Mouse (Mus musculus) ES-Bruce4 (cell line): ENCODE measurements at regions not wholly inside any gene's neighbourhood (a gene's known extent, or its start where the extent isn't known, plus 50 kb on each side); places are given as distances from the start of the nearest gene placed in this dataset.

Experiments used
- CTCF ChIP-seq: IDR thresholded peaks from one replicate; pipeline ENCODE4 v1.8.1; 2011; ENCODE audit warnings: low read depth, low read length
- EP300 ChIP-seq: IDR thresholded peaks from 2 replicates; pipeline ENCODE4 v1.6.1; 2011; ENCODE audit warnings: low read depth, low read length; ENCODE audit not compliant: insufficient read depth

GRCm38 (mm10) chr3:17632484-17632883, 315.7 kb upstream of the Cypt12 start:
- TF ChIP-seq EP300 (no peak), CTCF (no peak)
